Mouse (Mus musculus): ENCODE results near the gene Ralgps2.

GRCm38 (mm10) chr1:156905660-156906059, 33.8 kb downstream of the Ralgps2 start:
- no peak for TF ChIP-seq CTCF (conservative IDR thresholded peaks at IDR 0.05; ENCODE audit: insufficient read depth, insufficient read length, low read depth, low read length)
- no peak for TF ChIP-seq POLR2A (IDR thresholded peaks at IDR 0.05; ENCODE audit: low read depth, low read length)
